Mouse (Mus musculus) myocyte (in vitro differentiated cells): ENCODE results near the gene Rnf115. TPM values are rescaled to one million over a fixed set of nuclear protein-coding genes. Genes with fewer than 3 reads are reported as not detected.

Experiments
- H3K27me3 ChIP-seq: one replicate; pipeline ENCODE4 v1.6.1; 2011; ENCODE audit not compliant: control insufficient read depth, insufficient read depth, insufficient read length
- H3K36me3 ChIP-seq: one replicate; pipeline ENCODE4 v1.6.1; 2011; ENCODE audit not compliant: control insufficient read depth, insufficient read depth
- H3K4me2 ChIP-seq: one replicate; pipeline ENCODE4 v1.6.1; 2011; ENCODE audit warnings: low read depth, control low read depth
- H3K4me3 ChIP-seq: one replicate; pipeline ENCODE4 v1.5.1; 2011; ENCODE audit warnings: mild to moderate bottlenecking, control low read depth, moderate library complexity
- H3K79me2 ChIP-seq: one replicate; pipeline ENCODE4 v1.6.1; 2011; ENCODE audit not compliant: control insufficient read depth, insufficient read depth
- H3ac ChIP-seq: one replicate; pipeline ENCODE4 v1.6.1; 2011; ENCODE audit not compliant: control insufficient read depth, insufficient read length
- CEBPB ChIP-seq: IDR thresholded peaks from 2 replicates; pipeline ENCODE4 v1.6.1; 2011; ENCODE audit warnings: mild to moderate bottlenecking, moderate library complexity; ENCODE audit not compliant: poor library complexity, insufficient read depth, severe bottlenecking
- E2F4 ChIP-seq: IDR thresholded peaks from one replicate; pipeline ENCODE4 v1.6.1; 2011; ENCODE audit warnings: mild to moderate bottlenecking, control low read depth, moderate library complexity; ENCODE audit not compliant: insufficient read depth
- MAX ChIP-seq: IDR thresholded peaks from one replicate; pipeline ENCODE4 v1.6.1; 2011; ENCODE audit warnings: low read depth, mild to moderate bottlenecking, control low read depth
- MYOD1 ChIP-seq, 3 experiments: IDR thresholded peaks; one replicate each; pipeline ENCODE4 v1.6.1; 2011; ENCODE audit warnings: control low read depth in 2 of 3, low read depth in 2 of 3, mild to moderate bottlenecking in 2 of 3, moderate library complexity in 1 of 3; ENCODE audit not compliant: insufficient read length in 2 of 3, control insufficient read depth in 1 of 3
- MYOG ChIP-seq, 3 experiments: IDR thresholded peaks; one replicate each; pipeline ENCODE4 v1.6.1; 2011; ENCODE audit warnings: control low read depth in 2 of 3, low read depth in 2 of 3, mild to moderate bottlenecking in 2 of 3; ENCODE audit not compliant: insufficient read length in 2 of 3, control insufficient read depth in 1 of 3, insufficient read depth in 1 of 3
- POLR2A ChIP-seq: IDR thresholded peaks from one replicate; pipeline ENCODE4 v1.6.1; 2011; ENCODE audit warnings: low read depth, mild to moderate bottlenecking, control low read depth, moderate library complexity; ENCODE audit not compliant: insufficient read length
- POLR2AphosphoS2 ChIP-seq: IDR thresholded peaks from one replicate; pipeline ENCODE4 v1.6.1; 2011; ENCODE audit warnings: low read depth, control low read depth; ENCODE audit not compliant: insufficient read length
- REST ChIP-seq: IDR thresholded peaks from one replicate; pipeline ENCODE4 v1.6.1; 2011; ENCODE audit warnings: mild to moderate bottlenecking, control low read depth, moderate library complexity; ENCODE audit not compliant: insufficient read depth, insufficient read length
- SRF ChIP-seq: IDR thresholded peaks from one replicate; pipeline ENCODE4 v1.6.1; 2011; ENCODE audit warnings: low read depth; ENCODE audit not compliant: control insufficient read depth, insufficient read length
- TCF12 ChIP-seq: IDR thresholded peaks from one replicate; pipeline ENCODE4 v1.6.1; 2011; ENCODE audit warnings: mild to moderate bottlenecking, control low read depth; ENCODE audit not compliant: poor library complexity, insufficient read depth, severe bottlenecking
- TCF3 ChIP-seq: IDR thresholded peaks from one replicate; pipeline ENCODE4 v1.6.1; 2011; ENCODE audit warnings: low read depth, control low read depth; ENCODE audit not compliant: insufficient read length
- USF1 ChIP-seq: IDR thresholded peaks from one replicate; pipeline ENCODE4 v1.6.1; 2011; ENCODE audit warnings: low read depth, mild to moderate bottlenecking, control low read depth, moderate library complexity
- polyA plus RNA-seq: library from polyadenylated mRNA; unstranded; fragments of >200 nt; fragmentation: generic; extraction: Trizol; gene quantifications from one replicate; pipeline ENCODE4 v1.2.1, GENCODE M21; 2012; ENCODE audit warnings: missing spikeins

Rnf115 gene
- polyA plus RNA-seq, result 10.1 TPM

GRCm38 (mm10) chr3:96727343-96727827 is at the start of gene Rnf115, which contains the start of gene Polr3c:
Gene Rnf115, plus strand, starts transcription at chr3:96727664.
Gene Polr3c, minus strand, starts transcription at chr3:96727628.
- Histone ChIP-seq H3ac (peak within 1 kb of the TSS; percentile 47), H3K27me3 (no peaks in the 10 kb centered on the region), H3K79me2 (peaks cover 58% of the 10 kb centered on the region), H3K4me2 (peak within 1 kb of the TSS; percentile 88), H3K36me3 (peaks cover 4% of the 10 kb centered on the region), H3K4me3 (peak within 1 kb of the TSS; percentile 88)
- TF ChIP-seq POLR2AphosphoS2 (peak; percentile 55), POLR2A (peak; percentile 83), MYOD1 (IDR thresholded peaks at IDR 0.05; ENCODE audit: control insufficient read depth in 1 of 3, insufficient read length in 2 of 3, low read depth in 2 of 3) (peak in 1 of 3 experiments; percentile 5), TCF12 (no peak), TCF3 (no peak), MYOG (IDR thresholded peaks at IDR 0.05; ENCODE audit: control insufficient read depth in 1 of 3, insufficient read depth in 1 of 3, insufficient read length in 2 of 3, low read depth in 2 of 3) (peak in 1 of 3 experiments; percentile 41), REST (no peak), CEBPB (no peak), USF1 (peak; percentile 53), E2F4 (no peak), MAX (no peak), SRF (peak; percentile 55)

DNA sequence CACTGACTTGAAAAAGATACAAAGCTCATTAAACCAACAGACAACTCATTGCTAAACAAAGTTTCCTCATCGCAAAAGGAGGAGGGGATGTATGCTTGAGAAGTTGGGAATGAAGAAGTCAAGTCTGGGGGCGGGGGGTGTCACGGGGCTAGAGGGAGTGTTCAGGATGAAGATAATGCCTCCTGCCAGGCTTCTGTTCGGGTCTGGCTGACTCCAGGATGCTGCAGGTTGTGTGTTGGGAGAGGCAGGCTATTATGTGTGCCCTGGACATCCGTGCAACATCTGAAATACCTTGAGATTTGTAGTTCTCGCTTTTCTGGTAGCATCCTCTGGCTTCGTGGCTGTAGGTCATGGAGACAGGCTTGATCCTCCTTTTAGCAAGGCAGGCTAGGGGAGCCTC is 49.0 kb upstream of the Rnf115 start:
- H3K4me2 ChIP-seq, result no peak overlapping the region
- no peaks in the 10 kb centered on the region for H3K36me3 ChIP-seq
- no peaks in the 10 kb centered on the region for H3K27me3 ChIP-seq

GRCm38 (mm10) chr3:96679159-96679674 is 48.2 kb upstream of the Rnf115 start:
- H3K36me3 ChIP-seq, result no peaks in the 10 kb centered on the region
- H3K27me3 ChIP-seq, result no peaks in the 10 kb centered on the region
- H3K79me2 ChIP-seq, result no peaks in the 10 kb centered on the region
- H3K4me3 ChIP-seq, result no peak overlapping the region
- no peak for TF ChIP-seq MAX
- no peak for TF ChIP-seq TCF3
- TF ChIP-seq USF1, result no peak
- TF ChIP-seq E2F4, result no peak
- no peak for TF ChIP-seq SRF
- H3K4me2 ChIP-seq, result peak overlapping the region; percentile 71
- H3ac ChIP-seq, result no peak overlapping the region

More for the DNA sequence above, 49.0 kb upstream of the Rnf115 start:
- no peak overlapping the region for H3ac ChIP-seq
- TF ChIP-seq TCF3, result no peak
- TF ChIP-seq TCF12, result no peak
- TF ChIP-seq E2F4, result no peak
- no peak for TF ChIP-seq SRF
- TF ChIP-seq POLR2A, result no peak
- no peak for TF ChIP-seq MYOG (IDR thresholded peaks at IDR 0.05; ENCODE audit: control insufficient read depth in 1 of 3, insufficient read depth in 1 of 3, insufficient read length in 2 of 3, low read depth in 2 of 3)
- no peak for TF ChIP-seq MAX
- no peak for TF ChIP-seq MYOD1 (IDR thresholded peaks at IDR 0.05; ENCODE audit: control insufficient read depth in 1 of 3, insufficient read length in 2 of 3, low read depth in 2 of 3)
- no peak for TF ChIP-seq CEBPB
- no peak for TF ChIP-seq USF1
- no peak for TF ChIP-seq REST
- no peak for TF ChIP-seq POLR2AphosphoS2
- no peaks in the 10 kb centered on the region for H3K79me2 ChIP-seq
- no peak overlapping the region for H3K4me3 ChIP-seq

GRCm38 (mm10) chr3:96680269-96680956 is 47.1 kb upstream of the Rnf115 start:
- H3ac ChIP-seq, result no peak overlapping the region

More at GRCm38 (mm10) chr3:96680269-96680956, 47.1 kb upstream of the Rnf115 start:
- Histone ChIP-seq H3K36me3 (no peaks in the 10 kb centered on the region), H3K79me2 (no peaks in the 10 kb centered on the region), H3K4me3 (no peak overlapping the region), H3K4me2 (no peak overlapping the region), H3K27me3 (no peaks in the 10 kb centered on the region)
- no peak for TF ChIP-seq POLR2AphosphoS2
- no peak for TF ChIP-seq MYOD1 (IDR thresholded peaks at IDR 0.05; ENCODE audit: control insufficient read depth in 1 of 3, insufficient read length in 2 of 3, low read depth in 2 of 3)
- TF ChIP-seq TCF3, result no peak
- no peak for TF ChIP-seq SRF
- no peak for TF ChIP-seq POLR2A
- TF ChIP-seq USF1, result no peak
- no peak for TF ChIP-seq TCF12
- no peak for TF ChIP-seq E2F4
- TF ChIP-seq CEBPB, result no peak
- no peak for TF ChIP-seq MAX
- TF ChIP-seq REST, result no peak
- no peak for TF ChIP-seq MYOG (IDR thresholded peaks at IDR 0.05; ENCODE audit: control insufficient read depth in 1 of 3, insufficient read depth in 1 of 3, insufficient read length in 2 of 3, low read depth in 2 of 3)
